Mouse (Mus musculus) T-helper 17 cell (primary cell): ENCODE measurements around the gene G430095P16Rik.

Experiments
- in situ Hi-C, 2 experiments: fragments of 300-600 bp; cut with MboI, MseI; formaldehyde crosslinking; loops; 1 replicate in 1 of 2; 2 replicates in 1 of 2; pipeline ENCODE4 v1.15.1; 2025; ENCODE audit warnings: high pct_unique_total_duplicates in 2 of 2

The G430095P16Rik gene

GRCm38 (mm10) chr8:84702963-84703465 lies 19.8 kb upstream of the G430095P16Rik start:
- in situ Hi-C loops: no loop called here

- in situ Hi-C loops: no loop called here
These were observed 19.1 kb upstream of the G430095P16Rik start for GRCm38 (mm10) chr8:84703466-84704249.

GRCm38 (mm10) chr8:84704356-84704755 lies 18.5 kb upstream of the G430095P16Rik start:
- in situ Hi-C loops: no loop called here

- in situ Hi-C loops: no loop called here
These were observed 17.7 kb upstream of the G430095P16Rik start for GRCm38 (mm10) chr8:84704867-84705831.

GRCm38 (mm10) chr8:84705960-84706359 lies 16.8 kb upstream of the G430095P16Rik start:
- in situ Hi-C loops: no loop called here

- in situ Hi-C loops: no loop called here
These were observed 16.1 kb upstream of the G430095P16Rik start for GRCm38 (mm10) chr8:84706610-84707266.

- in situ Hi-C loops: no loop called here
These were observed 15.4 kb upstream of the G430095P16Rik start for GRCm38 (mm10) chr8:84707267-84707883.

GRCm38 (mm10) chr8:84708071-84708541 lies 14.7 kb upstream of the G430095P16Rik start:
- in situ Hi-C loops: no loop called here

- in situ Hi-C loops: no loop called here
These were observed 13.9 kb upstream of the G430095P16Rik start for GRCm38 (mm10) chr8:84708774-84709475.

GRCm38 (mm10) chr8:84709931-84710330 lies 12.9 kb upstream of the G430095P16Rik start:
- in situ Hi-C loops: loop anchor here (5.0 to 10.0 kb wide), 2 partner anchors 95 to 112 kb away; partner anchors contain the start of genes Dand5 (in 1 of the 2) and Nfix (in 1 of the 2)

GRCm38 (mm10) chr8:84711312-84711711 lies 11.5 kb upstream of the G430095P16Rik start:
- in situ Hi-C loops: loop anchor here (5.0 to 10.0 kb wide), 2 partner anchors 93 to 111 kb away; partner anchors contain the start of genes Dand5 (in 1 of the 2) and Nfix (in 1 of the 2)

GRCm38 (mm10) chr8:84711933-84712758 lies 10.7 kb upstream of the G430095P16Rik start:
- in situ Hi-C loops: loop anchor here (5.0 to 10.0 kb wide), 2 partner anchors 93 to 110 kb away; partner anchors contain the start of genes Dand5 (in 1 of the 2) and Nfix (in 1 of the 2)

GRCm38 (mm10) chr8:84712759-84713120 lies 10.1 kb upstream of the G430095P16Rik start:
- in situ Hi-C loops: loop anchor here (5.0 to 10.0 kb wide), 2 partner anchors 92 to 110 kb away; partner anchors contain the start of genes Dand5 (in 1 of the 2) and Nfix (in 1 of the 2)

GRCm38 (mm10) chr8:84713381-84713780 lies 9.4 kb upstream of the G430095P16Rik start:
- in situ Hi-C loops: loop anchor here (5.0 to 10.0 kb wide), 2 partner anchors 91 to 109 kb away; partner anchors contain the start of genes Dand5 (in 1 of the 2) and Nfix (in 1 of the 2)

- in situ Hi-C loops: loop anchor here (5.0 to 10.0 kb wide), 2 partner anchors 91 to 108 kb away; partner anchors contain the start of genes Dand5 (in 1 of the 2) and Nfix (in 1 of the 2)
These were observed 8.6 kb upstream of the G430095P16Rik start for GRCm38 (mm10) chr8:84714161-84714560.

GRCm38 (mm10) chr8:84715893-84716468 lies 6.8 kb upstream of the G430095P16Rik start:
- in situ Hi-C loops: loop anchor here in 1 of 2 experiments (10.0 kb wide), 1 partner anchor 89 kb away; the partner anchor contains the start of gene Nfix

- in situ Hi-C loops: loop anchor here in 1 of 2 experiments (10.0 kb wide), 1 partner anchor 88 kb away; the partner anchor contains the start of gene Nfix
These were observed 6.0 kb upstream of the G430095P16Rik start for GRCm38 (mm10) chr8:84716790-84717189.

GRCm38 (mm10) chr8:84718476-84718875 lies 4.3 kb upstream of the G430095P16Rik start:
- in situ Hi-C loops: loop anchor here in 1 of 2 experiments (10.0 kb wide), 1 partner anchor 86 kb away; the partner anchor contains the start of gene Nfix
